Mouse (Mus musculus): ENCODE measurements around the gene Efcab11.

GRCm38 (mm10) chr12:99724206-99724605, 160.0 kb downstream of the Efcab11 start:
- TF ChIP-seq GATA1 (IDR thresholded peaks at IDR 0.05; ENCODE audit: borderline replicate concordance, low read length) = no peak
- TF ChIP-seq FLI1 (IDR thresholded peaks at IDR 0.05; ENCODE audit: low read length) = no peak

All from megakaryocyte, embryonic 14.5 days (primary cell).